Comparison of ENCODE assay signal across 35 mouse cellular contexts in genomic region chr2:181251841-181252240, GRCm38 (mm10). TPM values are rescaled to one million over a fixed set of nuclear protein-coding genes. Genes with fewer than 3 reads are reported as not detected.
"Had no signal": no experiment of that assay in that cellular context is flagged by ENCODE, and none has a peak within 500 bp of the region (broad histone marks: within the 10 kb centered on the region; RNA-seq: fewer than 3 reads in every experiment).

No protein-coding gene starts in this region.

- ATAC-seq: hindbrain, embryonic 16.5 days; inflammation-experienced regulatory T-cells, adult 6 months; intestine, embryonic 15.5 days; intestine, postnatal 0 days had no signal

- H3K4me3 ChIP-seq: gastrocnemius, adult 2 months; heart, adult 2 months; heart, embryonic 13.5 days; heart, embryonic 15.5 days; hindbrain, embryonic 10.5 days; hindbrain, embryonic 12.5 days; intestine, embryonic 15.5 days; kidney, embryonic 15.5 days; layer of hippocampus, adult 2 months; left cerebral cortex, adult 2 months; limb, embryonic 10.5 days; limb, embryonic 12.5 days had no signal

- H3K27ac ChIP-seq: gastrocnemius, adult 2 months; heart, adult 2 months; heart, embryonic 13.5 days; heart, embryonic 15.5 days; hindbrain, embryonic 10.5 days; hindbrain, embryonic 12.5 days; hindbrain, embryonic 14.5 days; intestine, embryonic 15.5 days; kidney, embryonic 15.5 days; kidney, postnatal 0 days; layer of hippocampus, adult 2 months; left cerebral cortex, adult 2 months; limb, embryonic 10.5 days; limb, embryonic 12.5 days; liver, embryonic 14.5 days had no signal

- H3K9ac ChIP-seq: heart, embryonic 13.5 days; heart, embryonic 15.5 days; hindbrain, embryonic 12.5 days; hindbrain, embryonic 14.5 days; intestine, embryonic 15.5 days; kidney, embryonic 15.5 days; limb, embryonic 12.5 days; liver, embryonic 14.5 days had no signal

- H3K4me2 ChIP-seq: heart, embryonic 11.5 days; heart, embryonic 13.5 days; heart, embryonic 15.5 days; hindbrain, embryonic 12.5 days; hindbrain, embryonic 14.5 days; intestine, embryonic 15.5 days; kidney, embryonic 15.5 days; limb, embryonic 12.5 days had no signal

- DNase-seq: gastrocnemius, adult 2 months; gastrocnemius, postnatal 10 days; gastrocnemius, postnatal 25 days; heart, adult 2 months; heart, postnatal 14 days; heart, postnatal 4 days; kidney, adult 18-20 months; kidney, adult 9 months; kidney, postnatal 14 days; kidney, postnatal 4 days; liver had no signal

- H3K9me3 ChIP-seq: heart, embryonic 13.5 days; heart, embryonic 15.5 days; hindbrain, embryonic 10.5 days; hindbrain, embryonic 12.5 days; intestine, embryonic 15.5 days; kidney, embryonic 15.5 days; limb, embryonic 10.5 days; limb, embryonic 12.5 days had no signal

- H3K4me1 ChIP-seq: heart, embryonic 13.5 days; heart, embryonic 15.5 days; hindbrain, embryonic 10.5 days; hindbrain, embryonic 12.5 days; intestine, embryonic 15.5 days; kidney, embryonic 15.5 days; limb, embryonic 10.5 days; limb, embryonic 12.5 days had no signal

- H3K27me3 ChIP-seq: heart, embryonic 13.5 days; heart, embryonic 15.5 days; hindbrain, embryonic 12.5 days; intestine, embryonic 15.5 days; kidney, embryonic 15.5 days; limb, embryonic 12.5 days had no signal

RNA-seq across cellular contexts. Expression of gene Fndc11, which starts 32.0 kb away (rescaled TPM):
- total RNA-seq: gastrocnemius, adult 2 months; gastrocnemius, postnatal 10 days; gastrocnemius, postnatal 25 days; gastrocnemius, postnatal 4 days; granulocyte monocyte progenitor cell, adult 5-6 weeks; heart, adult 2 months; heart, postnatal 4 days; layer of hippocampus, adult 2 months; layer of hippocampus, postnatal 10 days; layer of hippocampus, postnatal 25 days; left cerebral cortex, adult 2 months; left cerebral cortex, postnatal 14 days; left cerebral cortex, postnatal 36 days had no signal
- polyA plus RNA-seq: heart, postnatal 0 days; hindbrain, embryonic 14.5 days; intestine, embryonic 15.5 days; intestine, postnatal 0 days had no signal

RNA-seq across cellular contexts. Expression of gene Srms, which starts 38.9 kb away (rescaled TPM):
- total RNA-seq: gastrocnemius, postnatal 4 days; granulocyte monocyte progenitor cell, adult 5-6 weeks had no signal
- polyA plus RNA-seq: hindbrain, embryonic 10.5 days had no signal

RNA-seq across cellular contexts. Expression of gene Ptk6, which starts 49.3 kb away (rescaled TPM):
- total RNA-seq: gastrocnemius, adult 2 months; gastrocnemius, postnatal 10 days; gastrocnemius, postnatal 25 days; granulocyte monocyte progenitor cell, adult 5-6 weeks; heart, postnatal 14 days; heart, postnatal 4 days; layer of hippocampus, postnatal 10 days; layer of hippocampus, postnatal 25 days; left cerebral cortex, postnatal 36 days had no signal
- polyA plus RNA-seq: heart, adult 2 months; heart, embryonic 11.5 days; heart, postnatal 0 days; hindbrain, embryonic 10.5 days; hindbrain, embryonic 12.5 days; hindbrain, embryonic 14.5 days; hindbrain, embryonic 16.5 days; kidney, embryonic 15.5 days; kidney, postnatal 0 days; limb, embryonic 10.5 days; limb, embryonic 12.5 days had no signal
